Mouse (Mus musculus): Measurements from ENCODE around the gene Fam133b.
"Not testable (repeated sequence)": the region's sequence is repeated elsewhere in the genome, so short reads cannot be mapped to it uniquely, and the experiment has no call there.

The Fam133b gene

GRCm38 (mm10) chr5:3520493-3521359, 22.9 kb upstream of the Fam133b start:
- no peak for DNase-seq (ENCODE audit: low spot score)

- DNase-seq (ENCODE audit: low spot score): no peak
These were observed 21.9 kb upstream of the Fam133b start for GRCm38 (mm10) chr5:3521741-3522140.

- DNase-seq (ENCODE audit: low spot score): no peak
These were observed 20.8 kb upstream of the Fam133b start for GRCm38 (mm10) chr5:3522826-3523225.

GRCm38 (mm10) chr5:3527041-3527691, 16.5 kb upstream of the Fam133b start:
- DNase-seq (ENCODE audit: low spot score): no peak

- DNase-seq (ENCODE audit: low spot score): no peak
These were observed 13.9 kb upstream of the Fam133b start for GRCm38 (mm10) chr5:3529585-3530189.

GRCm38 (mm10) chr5:3532048-3532447, 11.6 kb upstream of the Fam133b start:
- DNase-seq (ENCODE audit: low spot score): not testable (repeated sequence)

- no peak for DNase-seq (ENCODE audit: low spot score)
These were observed 6.9 kb upstream of the Fam133b start for GRCm38 (mm10) chr5:3536592-3537212.

- DNase-seq (ENCODE audit: low spot score): no peak
These were observed 4.8 kb upstream of the Fam133b start for GRCm38 (mm10) chr5:3538505-3539472.

- DNase-seq (ENCODE audit: low spot score): no peak
These were observed 1.8 kb upstream of the Fam133b start for GRCm38 (mm10) chr5:3541871-3542270.

GRCm38 (mm10) chr5:3544480-3544769, 792 bp downstream of the Fam133b start:
- DNase-seq (ENCODE audit: low spot score): no peak

- DNase-seq (ENCODE audit: low spot score): no peak
These were observed 2.6 kb downstream of the Fam133b start for GRCm38 (mm10) chr5:3546226-3546625.

- no peak for DNase-seq (ENCODE audit: low spot score)
These were observed 7.8 kb downstream of the Fam133b start for GRCm38 (mm10) chr5:3551481-3551880.

- DNase-seq (ENCODE audit: low spot score): no peak
These were observed 10.6 kb downstream of the Fam133b start for GRCm38 (mm10) chr5:3554198-3554597.

- DNase-seq (ENCODE audit: low spot score): no peak
These were observed 27.6 kb downstream of the Fam133b start, which contains the start of gene 1700109H08Rik for GRCm38 (mm10) chr5:3571266-3571665. TSS of gene 1700109H08Rik (plus strand) at chr5:3571566.

- DNase-seq (ENCODE audit: low spot score): no peak
These were observed 31.2 kb downstream of the Fam133b start for GRCm38 (mm10) chr5:3574825-3575224.

GRCm38 (mm10) chr5:3577939-3578338, 34.3 kb downstream of the Fam133b start:
- no peak for DNase-seq (ENCODE audit: low spot score)

GRCm38 (mm10) chr5:3579066-3579465, 35.4 kb downstream of the Fam133b start:
- DNase-seq (ENCODE audit: low spot score): no peak

- peak; percentile 94 for DNase-seq (ENCODE audit: low spot score)
These were observed 52.2 kb downstream of the Fam133b start, which contains the start of gene Pex1 for GRCm38 (mm10) chr5:3595693-3596398. TSS of gene Pex1 (plus strand) at chr5:3596066.

GRCm38 (mm10) chr5:3596399-3596766, 52.8 kb downstream of the Fam133b start, which contains the start of gene Rbm48:
TSS of gene Rbm48 (minus strand) at chr5:3596585.
- DNase-seq (ENCODE audit: low spot score): peak; percentile 53

GRCm38 (mm10) chr5:3597171-3597570, 53.5 kb downstream of the Fam133b start:
- no peak for DNase-seq (ENCODE audit: low spot score)

GRCm38 (mm10) chr5:3598766-3599165, 55.1 kb downstream of the Fam133b start:
- DNase-seq (ENCODE audit: low spot score): no peak

Measured in c-Kit-positive CD71-positive TER-119-positive erythroid progenitor cells, embryonic 14.5 days (primary cell).